Mouse (Mus musculus): ENCODE data around the gene Gapdhs.
A peak's percentile ranks its signal among the peaks of the same experiment; 100 is the strongest.
"Not testable (repeated sequence)": the region's sequence is repeated elsewhere in the genome, so short reads cannot be mapped to it uniquely, and the experiment has no call there.

Gapdhs gene

GRCm38 (mm10) chr7:30743617-30744016, at the start of gene Gapdhs:
TSS of gene Gapdhs (minus strand) at chr7:30743681.
- not testable (repeated sequence) for DNase-seq (ENCODE audit: extremely low spot score)

GRCm38 (mm10) chr7:30791921-30792320, 48.4 kb upstream of the Gapdhs start:
- DNase-seq (ENCODE audit: extremely low spot score) = no peak

DNA sequence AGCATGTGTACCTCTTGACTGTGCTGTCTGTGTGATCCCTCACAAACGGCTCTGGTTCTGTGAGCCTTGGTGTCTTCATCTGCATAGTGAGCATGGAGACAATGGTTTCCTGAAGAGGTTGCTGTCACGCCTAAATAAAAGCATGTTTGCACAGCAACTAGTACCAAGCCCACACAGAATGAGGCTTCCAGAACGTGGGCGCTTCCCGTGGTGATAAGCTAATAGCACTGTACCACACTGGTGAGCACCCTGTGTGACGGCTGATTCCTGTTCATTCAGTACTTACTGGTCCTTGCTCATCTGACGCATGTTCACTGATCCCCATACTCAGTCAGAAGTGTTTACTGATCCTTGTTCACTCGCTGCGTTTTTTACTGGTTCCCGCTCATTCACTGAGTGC, 46.7 kb upstream of the Gapdhs start:
- DNase-seq (ENCODE audit: extremely low spot score) = no peak

DNA sequence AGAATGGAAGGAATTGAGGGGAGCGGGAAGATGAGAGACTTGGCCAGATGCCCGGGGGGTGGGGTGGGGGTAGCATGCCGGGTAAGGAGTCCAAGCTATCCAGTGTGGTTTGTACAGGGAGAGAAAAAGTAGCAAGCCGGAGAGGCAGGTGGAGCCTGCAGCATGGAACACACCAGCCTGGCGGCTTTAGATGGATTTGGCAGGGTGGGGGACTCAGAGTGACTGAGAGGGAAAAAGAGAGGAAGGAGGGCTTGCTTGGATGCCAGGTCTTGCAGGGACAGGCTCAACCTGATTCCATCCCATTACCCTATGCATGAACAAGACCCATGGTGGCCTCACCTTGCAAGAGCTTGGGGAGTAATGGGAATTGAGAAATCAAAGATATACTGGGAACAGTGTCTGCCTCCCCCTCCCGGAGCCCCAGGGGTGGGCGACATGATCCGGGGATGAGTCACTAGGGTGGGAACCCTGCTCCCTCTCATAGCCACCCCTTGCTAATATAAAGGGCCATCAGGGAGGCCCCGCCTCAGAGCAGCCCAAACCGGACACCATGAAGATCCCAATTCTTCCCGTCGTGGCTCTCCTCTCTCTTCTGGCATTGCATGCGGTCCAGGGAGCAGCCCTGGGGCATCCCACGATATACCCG, 44.0 kb upstream of the Gapdhs start, which contains the start of gene Krtdap:
TSS of gene Krtdap (plus strand) at position 520 of the 646 bp plus-strand sequence.
- DNase-seq (ENCODE audit: extremely low spot score) = no peak

- no peak for DNase-seq (ENCODE audit: extremely low spot score)
Observed at GRCm38 (mm10) chr7:30785721-30786546, 42.5 kb upstream of the Gapdhs start.

DNA sequence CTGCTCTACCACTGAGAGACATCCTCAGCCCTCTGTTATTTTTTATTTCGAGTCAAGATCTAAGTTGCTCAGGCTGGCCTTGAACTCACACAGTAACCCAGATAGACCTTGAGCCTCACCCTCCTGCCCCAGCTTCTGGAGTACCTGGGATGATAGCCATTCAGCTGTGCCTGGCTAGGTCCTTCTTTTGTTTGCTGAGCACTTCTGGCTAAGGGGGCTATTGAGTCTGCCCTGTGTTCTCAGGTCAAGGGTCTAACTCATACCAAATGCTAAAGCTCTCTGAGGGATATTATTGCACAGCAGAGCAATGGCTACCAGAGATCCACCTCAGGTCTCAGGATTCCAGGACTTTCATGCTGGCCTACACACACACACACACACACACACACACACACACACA, 41.7 kb upstream of the Gapdhs start:
- DNase-seq (ENCODE audit: extremely low spot score) = no peak

DNA sequence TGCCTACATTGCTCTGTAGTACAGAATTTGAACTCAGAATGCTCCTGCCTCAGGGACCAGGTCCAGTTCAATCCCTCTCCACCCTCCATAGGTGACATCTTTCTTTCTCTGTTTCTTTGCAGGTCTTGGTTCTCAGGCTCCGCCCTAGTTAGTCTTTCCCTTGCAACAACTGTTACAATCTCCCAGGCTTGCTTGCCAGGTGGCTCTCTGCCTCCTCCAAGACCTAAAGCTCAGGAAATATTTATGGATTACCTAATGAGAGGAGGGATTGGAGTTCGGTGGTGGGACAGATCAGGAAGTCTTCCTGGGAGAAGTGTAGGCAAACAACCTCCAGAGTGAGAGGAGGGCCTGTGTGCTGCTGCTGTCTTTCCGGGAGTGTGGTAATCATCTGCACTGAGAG, 39.2 kb upstream of the Gapdhs start:
- no peak for DNase-seq (ENCODE audit: extremely low spot score)

DNA sequence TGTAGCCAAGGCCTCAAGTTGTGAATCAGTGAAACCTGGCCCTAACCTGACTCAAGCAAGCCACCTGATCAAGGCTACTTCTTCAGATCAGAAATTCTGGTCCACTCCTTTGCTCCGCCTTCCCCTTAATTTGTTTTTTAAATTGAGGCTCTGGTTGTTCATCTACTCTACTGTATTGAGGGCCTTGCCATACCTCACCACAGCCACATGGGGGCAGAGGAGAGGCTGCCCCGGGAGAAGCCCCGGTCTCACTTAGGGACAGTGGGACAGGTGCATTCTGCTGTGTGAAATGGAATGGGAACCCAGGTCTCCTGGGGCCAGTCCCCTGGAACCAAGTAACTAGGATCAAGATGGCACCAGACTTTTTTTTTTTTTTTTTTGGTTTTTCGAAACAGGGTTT, 38.3 kb upstream of the Gapdhs start:
- no peak for DNase-seq (ENCODE audit: extremely low spot score)

DNA sequence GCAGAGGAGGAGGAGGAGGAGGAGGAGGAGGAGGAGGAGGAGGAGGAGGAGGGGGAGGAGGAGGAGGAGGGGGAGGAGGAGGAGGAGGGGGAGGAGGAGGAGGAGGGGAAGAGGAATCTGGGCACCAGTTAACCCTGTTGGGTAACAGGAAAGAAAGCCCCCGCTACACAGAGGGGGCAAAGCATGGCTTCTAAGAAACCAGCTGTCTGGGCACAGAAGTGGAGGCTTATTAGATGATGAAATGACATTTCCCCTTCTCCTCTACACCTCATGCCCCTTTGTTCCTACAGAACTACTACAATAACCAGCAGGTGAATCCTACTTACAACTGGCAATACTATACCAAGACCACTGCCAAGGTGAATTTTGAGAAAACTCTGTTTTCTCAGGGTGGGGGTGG, 34.4 kb upstream of the Gapdhs start:
- DNase-seq (ENCODE audit: extremely low spot score) = no peak

- no peak for DNase-seq (ENCODE audit: extremely low spot score)
Observed at GRCm38 (mm10) chr7:30777081-30777579, 33.6 kb upstream of the Gapdhs start.

GRCm38 (mm10) chr7:30776104-30776503, 32.6 kb upstream of the Gapdhs start:
- DNase-seq (ENCODE audit: extremely low spot score) = no peak

- no peak for DNase-seq (ENCODE audit: extremely low spot score)
Observed at GRCm38 (mm10) chr7:30769236-30769635, 25.8 kb upstream of the Gapdhs start.

GRCm38 (mm10) chr7:30766408-30766807, 22.9 kb upstream of the Gapdhs start:
- no peak for DNase-seq (ENCODE audit: extremely low spot score)

DNA sequence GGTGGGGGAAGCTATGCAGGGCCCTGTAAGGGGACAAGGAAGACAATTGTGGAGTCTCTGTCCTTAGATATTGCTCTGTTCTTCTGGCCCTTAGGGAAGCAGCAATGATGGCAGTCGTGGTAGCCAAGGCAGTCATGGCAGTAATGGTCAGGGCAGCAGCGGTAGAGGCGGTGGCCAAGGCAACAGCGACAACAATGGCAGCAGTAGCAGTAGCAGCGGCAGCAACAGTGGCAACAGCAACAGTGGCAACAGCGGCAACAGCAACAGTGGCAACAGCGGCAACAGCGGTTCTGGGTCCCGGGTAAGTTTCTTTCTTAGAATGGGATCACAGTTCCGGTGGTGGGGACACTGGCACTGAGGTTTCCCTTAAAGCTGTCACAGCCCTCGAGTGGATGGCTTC, 21.7 kb upstream of the Gapdhs start:
- DNase-seq (ENCODE audit: extremely low spot score) = no peak

DNA sequence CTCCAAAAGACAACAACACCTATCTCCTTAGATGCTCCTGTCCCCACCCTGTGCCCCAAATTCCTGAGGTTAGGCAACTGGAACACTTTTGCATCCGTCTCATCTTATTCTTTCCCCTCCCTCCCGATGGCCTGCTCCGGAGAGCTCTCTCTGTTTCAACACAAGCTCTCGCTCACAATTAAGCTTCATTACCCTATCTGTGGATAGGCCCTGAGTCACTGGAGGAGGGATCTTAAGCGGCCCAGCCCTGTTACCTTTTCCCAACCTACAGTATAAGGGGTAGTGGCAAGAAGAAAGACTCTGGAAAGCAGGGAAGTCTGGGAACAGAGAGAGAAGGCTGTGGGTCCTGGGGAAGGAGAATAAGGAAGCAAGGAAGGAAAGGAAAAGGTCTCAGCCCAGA, 20.0 kb upstream of the Gapdhs start, which contains the start of gene Dmkn:
TSS of gene Dmkn (plus strand) at position 301 of the 400 bp plus-strand sequence.
- no peak for DNase-seq (ENCODE audit: extremely low spot score)

DNA sequence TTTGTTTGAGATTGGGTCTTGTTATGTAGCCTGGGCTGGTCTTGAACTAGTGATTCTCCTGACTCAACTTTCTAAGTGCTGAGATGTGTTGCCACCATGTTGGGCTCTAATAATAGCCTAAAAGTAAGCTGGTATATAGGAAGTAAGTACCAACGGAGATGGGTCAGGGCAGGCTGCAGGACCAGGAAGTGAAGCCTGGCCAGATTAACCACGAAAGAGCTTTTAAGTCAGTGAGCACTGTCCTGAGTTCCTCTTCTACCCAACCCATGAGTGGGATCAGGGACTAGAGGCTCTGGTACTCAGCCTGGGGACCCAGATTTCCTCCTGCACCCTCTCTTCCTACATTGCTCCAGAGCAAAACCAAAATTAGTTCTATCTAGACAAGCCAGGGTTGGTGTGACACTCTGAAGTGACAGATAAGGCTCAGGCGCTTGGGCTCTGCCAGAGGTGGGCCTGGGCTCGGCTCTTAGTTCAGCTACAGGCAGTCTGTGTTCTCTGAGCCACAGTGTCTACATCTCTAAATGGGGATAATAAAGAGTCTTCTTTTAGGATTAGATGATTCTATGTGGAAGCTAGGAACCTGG, 18.4 kb upstream of the Gapdhs start:
- no peak for DNase-seq (ENCODE audit: extremely low spot score)

- peak; percentile 49 for DNase-seq (ENCODE audit: extremely low spot score)
Observed at GRCm38 (mm10) chr7:30758853-30759252, 15.4 kb upstream of the Gapdhs start.

- no peak for DNase-seq (ENCODE audit: extremely low spot score)
Observed at GRCm38 (mm10) chr7:30757001-30757400, 13.5 kb upstream of the Gapdhs start.

DNA sequence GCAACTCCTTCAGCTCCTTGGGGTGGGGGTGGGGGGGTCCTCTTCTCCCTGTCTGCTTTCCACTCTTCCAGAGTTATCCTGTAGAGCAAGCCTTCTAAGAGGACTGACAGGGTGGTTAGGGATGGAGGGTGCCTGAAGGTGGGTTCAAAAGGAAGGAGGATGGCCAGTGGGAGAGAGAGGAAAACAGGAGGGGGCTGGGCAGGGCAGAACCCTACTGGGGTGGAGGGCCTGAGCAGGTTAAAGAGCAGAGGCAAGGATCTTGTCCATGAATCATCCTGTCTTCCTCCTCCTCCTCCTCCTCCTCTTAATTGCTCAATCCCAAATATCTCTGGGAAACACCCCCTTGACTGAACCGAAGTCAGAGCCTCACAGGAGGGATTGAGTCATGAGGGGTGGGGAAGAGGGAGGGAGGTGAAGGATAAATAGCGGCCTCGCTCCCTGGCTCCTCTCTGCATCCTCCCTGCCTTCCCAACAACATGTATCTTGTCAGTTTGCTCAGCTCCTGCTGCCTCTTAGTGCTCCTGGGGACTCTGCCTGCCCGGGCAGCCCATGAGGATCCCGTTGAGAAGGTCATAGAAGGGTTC, 7.7 kb upstream of the Gapdhs start, which contains the start of gene Sbsn:
TSS of gene Sbsn (plus strand) at position 386 of the 584 bp plus-strand sequence.
- DNase-seq (ENCODE audit: extremely low spot score) = no peak

- no peak for DNase-seq (ENCODE audit: extremely low spot score)
Observed at GRCm38 (mm10) chr7:30749824-30750606, 6.5 kb upstream of the Gapdhs start.

- no peak for DNase-seq (ENCODE audit: extremely low spot score)
Observed at GRCm38 (mm10) chr7:30747525-30748204, 4.2 kb upstream of the Gapdhs start.
